Mouse (Mus musculus) forebrain, embryonic 11.5 days (tissue): ENCODE results near the gene Gm20538. TPM values are rescaled to one million over a fixed set of nuclear protein-coding genes. Genes with fewer than 3 reads are reported as not detected.

ENCODE experiments used
- ATAC-seq: fragments of 200-750 bp; cut with Nextera tagmentation; replicated peaks from 2 replicates; pipeline ENCODE4 v1.8.0; 2017; ENCODE audit warnings: moderate TSS enrichment; ENCODE audit not compliant: low FRiP score
- DNase-seq: peaks from one replicate; pipeline ENCODE4 v3.0.0-alpha.2; 2017; ENCODE audit warnings: low spot score
- H3K27ac ChIP-seq: fragments of 300-500 bp; sonication (generic); 2 replicates; pipeline ENCODE4 v1.5.1; 2014; ENCODE audit warnings: low read depth, low read length
- H3K27me3 ChIP-seq: fragments of 300-500 bp; sonication (generic); 2 replicates; pipeline ENCODE4 v1.6.1; 2014; ENCODE audit warnings: mild to moderate bottlenecking, low read length, mixed read lengths; ENCODE audit not compliant: control insufficient read depth, insufficient read depth
- H3K36me3 ChIP-seq: fragments of 300-500 bp; sonication (generic); 2 replicates; pipeline ENCODE4 v1.6.1; 2014; ENCODE audit warnings: mild to moderate bottlenecking, low read length, moderate library complexity, mixed read lengths; ENCODE audit not compliant: control insufficient read depth, insufficient read depth
- H3K4me1 ChIP-seq: fragments of 300-500 bp; sonication (generic); replicated peaks from 2 replicates; pipeline ENCODE4 v1.6.1; 2014; ENCODE audit warnings: low read length, mixed read lengths; ENCODE audit not compliant: control insufficient read depth, insufficient read depth
- H3K4me2 ChIP-seq: fragments of 300-500 bp; sonication (generic); 2 replicates; pipeline ENCODE4 v1.6.1; 2014; ENCODE audit warnings: low read depth, mild to moderate bottlenecking, low read length, moderate library complexity, mixed read lengths; ENCODE audit not compliant: severe bottlenecking
- H3K4me3 ChIP-seq: fragments of 300-500 bp; sonication (generic); 2 replicates; pipeline ENCODE4 v1.5.1; 2014; ENCODE audit warnings: low read depth, low read length
- H3K9ac ChIP-seq: fragments of 300-500 bp; sonication (generic); 2 replicates; pipeline ENCODE4 v1.6.1; 2014; ENCODE audit warnings: low read length
- H3K9me3 ChIP-seq: fragments of 300-500 bp; sonication (generic); 2 replicates; pipeline ENCODE4 v1.6.1; 2016; ENCODE audit warnings: low read length, mixed read lengths; ENCODE audit not compliant: control insufficient read depth
- WGBS: fragments of 180-500 bp; shearing (Covaris S2); extraction: QIAGEN DNeasy Blood & Tissue Kit; methylation state at CpG from one replicate; pipeline ENCODE4 v1.1.7; 2014; 5-methylcytosine and 5-hydroxymethylcytosine counted together
- polyA plus RNA-seq: library from polyadenylated mRNA; unstranded; fragments of >200 nt; fragmentation: Nextera tagmentation; extraction: Ambion mirVana; gene quantifications from 2 replicates; pipeline ENCODE4 v1.2.1, GENCODE M21; 2014

Gm20538 gene
- polyA plus RNA-seq, 1 experiment from 2014 or later = not detected

GRCm38 (mm10) chr19:44576275-44576674 lies 23.6 kb upstream of the Gm20538 start:
- H3K4me1 ChIP-seq = no peaks in the 10 kb centered on the region
- no peak overlapping the region for H3K9ac ChIP-seq
- H3K36me3 ChIP-seq = peaks cover 5% of the 10 kb centered on the region
- H3K27ac ChIP-seq = no peak overlapping the region
- H3K4me3 ChIP-seq = no peak overlapping the region
- H3K4me2 ChIP-seq = no peak overlapping the region
- ATAC-seq (no peak), DNase-seq (no peak)
- no peaks in the 10 kb centered on the region for H3K9me3 ChIP-seq
- no peaks in the 10 kb centered on the region for H3K27me3 ChIP-seq
- WGBS = 80% methylated on average over 7 of the region's 7 CpGs

- 93% methylated on average over 3 of the region's 3 CpGs for WGBS
- Histone ChIP-seq H3K9ac (no peak overlapping the region), H3K4me3 (no peak overlapping the region), H3K4me2 (no peak overlapping the region), H3K27ac (no peak overlapping the region), H3K4me1 (peaks cover 4% of the 10 kb centered on the region), H3K9me3 (no peaks in the 10 kb centered on the region), H3K27me3 (no peaks in the 10 kb centered on the region), H3K36me3 (peaks cover 14% of the 10 kb centered on the region)
- ATAC-seq = no peak
- DNase-seq = no peak
These were observed 15.1 kb upstream of the Gm20538 start for GRCm38 (mm10) chr19:44567763-44568162.

GRCm38 (mm10) chr19:44564006-44564405 lies 11.4 kb upstream of the Gm20538 start:
- Histone ChIP-seq H3K4me1 (peaks cover 4% of the 10 kb centered on the region), H3K4me3 (no peak overlapping the region), H3K36me3 (peaks cover 8% of the 10 kb centered on the region; the same call in 1 of the 2 replicates), H3K27me3 (no peaks in the 10 kb centered on the region), H3K9ac (no peak overlapping the region), H3K27ac (no peak overlapping the region), H3K9me3 (no peaks in the 10 kb centered on the region), H3K4me2 (no peak overlapping the region; the same call in 1 of the 2 replicates)
- 91% methylated on average over 14 of the region's 14 CpGs for WGBS
- DNase-seq = no peak
- ATAC-seq = no peak

- WGBS = under 1% methylated on average over 33 of the region's 33 CpGs
- peak; percentile 96 for ATAC-seq
These were observed 10.1 kb upstream of the Gm20538 start, which contains the start of gene Hif1an for GRCm38 (mm10) chr19:44562652-44563206. Gene Hif1an (plus strand): TSS chr19:44562850.

GRCm38 (mm10) chr19:44554861-44555590 lies 2.4 kb upstream of the Gm20538 start, which contains the start of gene Ndufb8:
Gene Ndufb8 (minus strand): TSS chr19:44555440.
- peak within 1 kb of the TSS; percentile 91 for H3K4me2 ChIP-seq
- H3K27me3 ChIP-seq = no peaks in the 10 kb centered on the region
- DNase-seq = peak; percentile 96
- no peak within 1 kb of the TSS for H3K27ac ChIP-seq
- peaks cover 4% of the 10 kb centered on the region for H3K36me3 ChIP-seq
- ATAC-seq = peak; percentile 84
- H3K9ac ChIP-seq = peak within 1 kb of the TSS; percentile 92
- H3K4me3 ChIP-seq = peak within 1 kb of the TSS; percentile 93
- under 1% methylated on average over 50 of the region's 50 CpGs for WGBS
- H3K4me1 ChIP-seq = no peaks in the 10 kb centered on the region
- H3K9me3 ChIP-seq = no peaks in the 10 kb centered on the region

More at GRCm38 (mm10) chr19:44562652-44563206, 10.1 kb upstream of the Gm20538 start, which contains the start of gene Hif1an:
- Histone ChIP-seq H3K4me3 (peak within 1 kb of the TSS; percentile 83), H3K4me1 (peaks cover 4% of the 10 kb centered on the region), H3K27ac (peak within 1 kb of the TSS; percentile 66; the same call in 1 of the 2 replicates), H3K9ac (peak within 1 kb of the TSS; percentile 83), H3K27me3 (no peaks in the 10 kb centered on the region), H3K36me3 (peaks cover 8% of the 10 kb centered on the region; the same call in 1 of the 2 replicates), H3K4me2 (peak within 1 kb of the TSS; percentile 71), H3K9me3 (no peaks in the 10 kb centered on the region)
- peak; percentile 96 for DNase-seq

- H3K4me1 ChIP-seq = no peaks in the 10 kb centered on the region
- no peak for ATAC-seq
- H3K9me3 ChIP-seq = no peaks in the 10 kb centered on the region
- H3K4me2 ChIP-seq = peak overlapping the region; percentile 91
- peak overlapping the region; percentile 92 for H3K9ac ChIP-seq
- no peaks in the 10 kb centered on the region for H3K27me3 ChIP-seq
- no peak overlapping the region for H3K27ac ChIP-seq
- H3K4me3 ChIP-seq = peak overlapping the region; percentile 93
- 6% methylated on average over 8 of the region's 8 CpGs for WGBS
- DNase-seq = no peak
- peaks cover 8% of the 10 kb centered on the region for H3K36me3 ChIP-seq
These were observed 1.8 kb upstream of the Gm20538 start for GRCm38 (mm10) chr19:44554490-44554860.

- ATAC-seq = no peak
- Histone ChIP-seq H3K27me3 (no peaks in the 10 kb centered on the region), H3K4me1 (no peaks in the 10 kb centered on the region), H3K4me3 (no peak overlapping the region), H3K9me3 (no peaks in the 10 kb centered on the region), H3K36me3 (peaks cover 8% of the 10 kb centered on the region), H3K4me2 (no peak overlapping the region), H3K9ac (no peak overlapping the region), H3K27ac (no peak overlapping the region)
- no peak for DNase-seq
- WGBS = 94% methylated on average over 4 of the region's 4 CpGs
These were observed 655 bp upstream of the Gm20538 start for GRCm38 (mm10) chr19:44553286-44553685.

- Histone ChIP-seq H3K4me3 (peak within 1 kb of the TSS; percentile 40), H3K9ac (peak within 1 kb of the TSS; percentile 51), H3K36me3 (peaks cover 8% of the 10 kb centered on the region), H3K27me3 (peaks cover 14% of the 10 kb centered on the region), H3K4me2 (peak within 1 kb of the TSS; percentile 74), H3K9me3 (no peaks in the 10 kb centered on the region; the same call in 1 of the 2 replicates), H3K4me1 (peaks cover 6% of the 10 kb centered on the region; the same call in 1 of the 2 replicates), H3K27ac (no peak within 1 kb of the TSS)
- WGBS = under 1% methylated on average over 44 of the region's 47 CpGs
- ATAC-seq = 0 out of 2 replicates have a peak, but pooled peaks have one; percentile 27
- DNase-seq = peak; percentile 69
These were observed 7.2 kb downstream of the Gm20538 start, which contains the start of gene Sec31b for GRCm38 (mm10) chr19:44545321-44546041. Gene Sec31b (minus strand): TSS chr19:44545864.
